Mouse (Mus musculus) cerebellum, adult 11-12 months (tissue): ENCODE measurements around the gene Ubac1.

Experiments used
- DNase-seq: peaks from one replicate; pipeline ENCODE4 v3.0.0; 2022

Ubac1 gene

GRCm38 (mm10) chr2:25949291-25949690 lies 72.3 kb downstream of the Ubac1 start:
- DNase-seq, result no peak
